Mouse (Mus musculus): ENCODE measurements around the gene Bbs12. TPM values are rescaled to one million over a fixed set of nuclear protein-coding genes. Genes with fewer than 3 reads are reported as not detected.

The Bbs12 gene
- total RNA-seq (2023), result 2.7 TPM

DNA sequence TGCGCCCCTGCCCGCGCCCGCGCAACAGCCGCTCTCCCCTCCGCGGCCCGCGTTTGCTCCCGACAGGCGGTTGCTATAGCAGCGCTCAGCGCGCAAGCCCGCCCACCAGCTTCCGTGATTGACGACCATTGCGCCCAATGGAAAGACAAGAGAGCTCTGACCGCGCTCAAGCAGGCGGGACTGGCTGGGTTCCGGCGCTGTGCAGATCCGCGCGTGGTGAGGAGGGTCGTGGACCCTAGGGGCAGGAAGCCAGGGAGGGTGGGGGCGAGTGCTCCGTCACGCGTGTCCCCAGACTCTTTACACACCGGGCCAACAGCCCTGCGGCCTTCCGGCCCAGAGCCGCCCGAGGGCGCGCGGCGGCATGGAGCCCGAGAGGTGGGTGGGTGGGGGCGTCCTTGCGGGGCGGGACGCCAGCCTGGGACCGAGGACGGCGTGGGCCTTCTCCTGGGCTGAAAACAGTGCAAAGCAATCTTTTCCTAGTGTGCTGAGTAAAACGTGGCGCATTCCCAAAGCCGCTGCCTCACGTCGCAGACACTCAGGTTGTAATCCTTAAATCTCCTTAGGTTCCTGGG is at the start of gene Bbs12, which contains the start of gene Cetn4:
Bbs12 (plus strand) TSS at position 185 of the 572 bp plus-strand sequence.
Cetn4 (minus strand) TSS at position 339 of the 572 bp plus-strand sequence.

DNA sequence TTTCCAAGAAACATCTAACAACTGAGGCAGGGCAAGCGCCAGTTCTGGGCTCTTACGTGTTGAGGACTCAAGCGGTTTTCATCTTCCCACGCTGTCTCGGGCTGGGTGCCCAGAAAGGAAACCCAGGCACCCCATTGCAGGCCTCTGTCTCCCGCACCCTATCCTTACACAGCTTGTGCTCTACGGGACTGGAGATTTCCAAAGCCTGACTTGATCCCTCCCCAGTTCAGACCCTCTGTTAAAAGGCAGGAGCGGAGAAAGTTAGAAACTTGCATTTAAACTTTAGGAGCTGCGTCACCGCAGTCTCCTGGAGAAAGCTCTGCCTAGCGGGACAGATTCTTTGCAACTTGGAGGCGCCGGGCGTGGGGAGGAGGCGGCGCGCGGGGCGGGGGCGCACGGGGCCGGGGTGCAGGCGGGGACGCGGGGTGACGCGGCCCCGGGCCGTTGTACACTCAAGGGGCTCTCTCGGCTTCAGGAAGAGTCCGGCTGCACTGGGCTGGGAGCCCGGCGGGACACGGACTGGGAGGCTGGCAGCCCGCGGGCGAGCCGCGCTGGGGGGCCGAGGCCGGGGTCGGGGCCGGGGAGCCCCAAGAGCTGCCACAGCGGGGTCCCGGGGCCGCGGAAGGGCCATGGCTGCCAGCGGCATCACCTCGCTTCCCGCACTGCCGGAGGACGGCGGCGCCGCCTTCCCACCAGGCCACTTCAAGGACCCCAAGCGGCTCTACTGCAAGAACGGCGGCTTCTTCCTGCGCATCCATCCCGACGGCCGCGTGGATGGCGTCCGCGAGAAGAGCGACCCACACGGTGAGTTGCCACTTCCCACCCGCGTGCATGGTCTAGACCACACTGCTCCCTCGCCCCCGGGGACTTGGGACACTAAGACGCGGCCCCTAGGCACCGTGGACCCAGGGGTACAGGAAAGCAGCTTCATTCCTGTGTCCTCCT is 36.1 kb downstream of the Bbs12 start, which contains the start of gene Fgf2:
Fgf2 (plus strand) TSS at position 126 of the 945 bp plus-strand sequence.

Other genes with a start within 250 kb of the Bbs12 start
- not detected for gene Adad1, start 249.0 kb upstream of the Bbs12 start, total RNA-seq (2023)
- not detected for gene Il2, start 186.6 kb upstream of the Bbs12 start, total RNA-seq (2023)
- gene Il21, start 79.9 kb upstream of the Bbs12 start, total RNA-seq (2023), result not detected
- gene Cetn4, start 154 bp downstream of the Bbs12 start, total RNA-seq (2023), result not detected
- not detected for gene Fgf2, start 35.8 kb downstream of the Bbs12 start, total RNA-seq (2023)
- 75.7 TPM for gene Spata5, start 107.3 kb downstream of the Bbs12 start, total RNA-seq (2023)
- 23.0 TPM for gene Nudt6, start 107.7 kb downstream of the Bbs12 start, total RNA-seq (2023)

Data from CD8-positive naive resting alpha-beta T cell, adult 57 days (primary cell).